Mouse (Mus musculus): ENCODE results near the gene Mdm4.

The Mdm4 gene

DNA sequence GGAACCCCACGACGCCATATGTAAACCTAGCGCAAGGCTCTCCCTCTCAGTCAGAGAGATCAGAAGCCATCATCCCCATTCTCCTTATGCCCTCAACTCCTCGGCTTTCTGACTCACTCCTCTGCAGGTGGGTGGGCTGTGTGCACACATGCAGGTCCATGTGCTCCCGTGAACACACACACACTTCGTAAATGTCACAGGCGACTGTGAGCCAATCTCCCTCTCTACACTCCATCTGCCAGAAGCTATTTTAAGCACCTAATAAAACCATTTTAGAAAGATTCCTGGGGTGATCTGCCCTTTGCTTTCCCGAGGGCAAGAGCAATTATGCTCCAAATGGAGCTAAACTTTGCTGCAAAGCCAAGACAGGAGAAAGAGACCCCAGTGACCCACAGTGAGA lies 84.5 kb downstream of the Mdm4 start:
- no peak for DNase-seq (ENCODE audit: low read depth, low spot score)

DNA sequence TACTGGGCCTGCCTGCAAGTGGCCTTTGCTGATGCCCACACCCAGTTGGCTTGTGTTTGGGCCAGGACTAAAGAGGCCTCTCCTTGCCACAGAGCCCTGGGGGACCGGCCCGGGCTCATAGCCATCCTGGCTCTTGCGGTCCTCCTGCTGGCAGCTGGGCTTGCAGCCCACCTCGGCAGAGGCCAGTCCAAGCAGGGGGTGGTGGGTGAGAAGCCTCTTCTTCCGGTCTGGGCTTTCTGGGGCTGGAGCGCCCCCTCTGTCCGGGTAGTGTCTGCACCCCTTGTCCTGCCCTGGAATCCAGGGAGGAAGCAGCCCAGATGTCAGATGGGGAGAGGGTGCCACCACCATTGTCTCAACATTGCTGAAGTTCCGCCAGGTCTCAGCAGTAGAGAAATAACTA lies 91.4 kb downstream of the Mdm4 start:
- no peak for DNase-seq (ENCODE audit: low read depth, low spot score)

GRCm38 (mm10) chr1:132937296-132938030 lies 92.9 kb downstream of the Mdm4 start:
- no peak for DNase-seq (ENCODE audit: low read depth, low spot score)

- no peak for DNase-seq (ENCODE audit: low read depth, low spot score)
These were observed 95.5 kb downstream of the Mdm4 start for GRCm38 (mm10) chr1:132934856-132935255.

DNA sequence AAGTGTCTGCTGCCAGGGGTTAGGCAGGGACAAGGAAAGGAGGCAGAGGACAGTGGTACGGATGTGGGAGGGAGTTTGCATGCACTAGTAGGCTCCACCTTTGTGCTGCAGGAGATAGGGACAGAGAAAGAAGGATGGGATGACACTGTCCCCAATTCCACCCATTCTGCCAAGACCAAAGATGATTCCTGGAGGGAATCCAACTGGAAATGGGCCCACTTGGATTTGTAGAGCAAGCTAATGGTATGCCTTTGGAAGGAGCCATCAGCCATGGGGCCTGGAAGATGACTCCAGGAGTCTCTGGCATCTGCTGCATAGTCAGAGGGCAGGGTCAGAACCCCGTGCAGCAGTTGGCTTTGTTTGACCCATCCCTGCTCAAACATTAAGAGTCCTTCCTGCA lies 97.9 kb downstream of the Mdm4 start:
- no peak for DNase-seq (ENCODE audit: low read depth, low spot score)

DNA sequence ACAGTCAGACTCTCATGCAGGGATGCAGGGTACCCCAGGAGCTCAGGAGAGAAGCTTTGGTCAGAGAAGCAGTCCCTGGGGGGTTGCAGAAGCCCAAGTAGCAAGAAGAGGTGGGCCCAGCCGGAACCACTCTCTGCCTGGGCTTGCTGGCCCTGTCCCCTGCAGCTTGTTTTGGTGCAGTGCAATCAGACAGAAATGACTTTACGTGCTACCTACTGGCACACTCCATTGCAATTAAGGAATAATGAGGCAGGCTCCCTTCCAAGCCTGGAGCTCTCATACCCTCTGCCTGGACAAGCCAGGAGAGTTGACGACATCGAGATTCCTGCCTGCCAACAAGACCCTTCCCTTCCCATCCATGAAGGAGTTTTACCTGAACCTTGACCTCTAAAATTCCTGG lies 100.1 kb downstream of the Mdm4 start:
- DNase-seq (ENCODE audit: low read depth, low spot score) = no peak

- no peak for DNase-seq (ENCODE audit: low read depth, low spot score)
These were observed 101.5 kb downstream of the Mdm4 start for GRCm38 (mm10) chr1:132928907-132929250.

GRCm38 (mm10) chr1:132928032-132928906 lies 102.1 kb downstream of the Mdm4 start:
- no peak for DNase-seq (ENCODE audit: low read depth, low spot score)

- no peak for DNase-seq (ENCODE audit: low read depth, low spot score)
These were observed 105.1 kb downstream of the Mdm4 start for GRCm38 (mm10) chr1:132925270-132925669.

- DNase-seq (ENCODE audit: low read depth, low spot score) = no peak
These were observed 108.1 kb downstream of the Mdm4 start for GRCm38 (mm10) chr1:132922257-132922656.

GRCm38 (mm10) chr1:132921071-132921470 lies 109.3 kb downstream of the Mdm4 start:
- no peak for DNase-seq (ENCODE audit: low read depth, low spot score)

DNA sequence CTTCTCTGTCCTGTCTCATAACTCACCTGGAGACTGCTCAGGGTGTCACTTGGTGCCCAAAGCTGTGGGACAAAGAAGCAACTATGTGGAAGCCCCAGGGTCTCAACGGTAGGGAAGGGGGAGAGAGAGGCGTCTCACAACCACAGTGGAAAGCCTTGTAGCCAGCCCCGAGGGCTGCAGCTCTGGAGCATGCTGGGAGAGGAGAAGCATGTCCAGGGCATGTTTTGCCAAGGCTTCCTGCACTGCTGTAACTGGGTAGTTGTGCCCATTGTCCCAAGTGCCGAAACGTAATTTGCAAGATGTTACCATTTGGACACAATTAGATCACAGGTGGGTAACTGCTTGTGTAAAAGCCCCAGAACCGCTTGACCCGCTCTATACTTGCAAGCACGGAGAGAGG lies 111.1 kb downstream of the Mdm4 start:
- no peak for DNase-seq (ENCODE audit: low read depth, low spot score)

DNA sequence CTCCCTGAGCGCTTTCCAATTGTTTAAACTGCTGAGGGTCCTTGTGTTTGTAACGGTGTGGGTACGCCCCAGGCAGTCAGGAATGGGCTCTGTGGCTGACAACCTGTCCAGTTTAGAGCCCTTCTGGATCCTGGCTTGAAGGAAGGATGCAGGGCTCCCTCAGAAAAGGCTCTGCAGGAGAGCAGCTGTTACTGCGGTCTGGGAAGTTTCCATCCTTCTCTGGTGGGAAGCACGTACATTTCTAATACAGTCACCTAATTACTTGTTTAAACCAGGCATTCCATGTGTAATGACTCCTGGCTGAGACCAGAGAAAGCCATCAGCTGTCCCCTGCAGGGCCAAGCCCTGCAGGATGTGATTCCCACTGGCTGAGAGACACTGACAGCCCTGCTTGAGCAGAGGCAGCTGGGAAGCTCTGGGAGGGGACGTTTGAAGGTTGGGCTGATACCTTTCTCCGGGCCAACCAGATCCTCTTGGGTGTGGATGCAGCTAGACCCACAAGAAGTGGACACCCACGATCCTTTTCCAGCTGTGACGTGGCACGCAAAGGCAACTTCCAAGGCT lies 112.2 kb downstream of the Mdm4 start:
- DNase-seq (ENCODE audit: low read depth, low spot score) = no peak

- DNase-seq (ENCODE audit: low read depth, low spot score) = no peak
These were observed 112.8 kb downstream of the Mdm4 start for GRCm38 (mm10) chr1:132917554-132917953.

DNA sequence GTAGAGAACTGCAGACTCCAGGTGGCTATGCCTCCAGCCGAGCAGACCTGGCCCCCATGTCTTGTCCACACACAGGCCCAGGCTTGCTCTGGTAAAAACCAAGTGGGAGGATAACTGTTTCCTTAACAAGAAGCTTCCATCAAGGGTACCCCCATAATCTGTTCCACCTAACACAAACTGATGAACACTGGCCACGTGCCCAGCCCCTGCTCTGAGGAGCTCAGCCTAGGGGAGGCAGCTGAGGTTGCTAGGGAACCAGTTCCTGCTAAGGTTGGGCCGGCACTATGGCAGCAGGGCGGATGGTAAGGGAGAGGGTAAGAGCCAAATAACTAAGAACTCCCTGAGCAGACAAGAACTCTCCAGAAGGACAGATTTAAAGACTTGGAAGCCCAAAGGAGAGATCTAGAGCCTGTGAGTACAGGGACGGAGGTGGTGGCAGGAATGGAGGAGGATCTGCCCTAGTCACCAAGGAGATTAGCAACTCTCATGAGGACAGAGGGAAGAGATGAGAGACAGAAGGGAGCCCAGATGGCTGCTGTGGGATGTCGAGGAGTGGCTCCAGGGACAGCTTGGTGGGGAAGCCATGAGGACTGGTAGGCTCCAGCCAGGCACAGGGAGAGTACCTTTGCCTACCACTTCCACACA lies 114.4 kb downstream of the Mdm4 start:
- no peak for DNase-seq (ENCODE audit: low read depth, low spot score)

DNA sequence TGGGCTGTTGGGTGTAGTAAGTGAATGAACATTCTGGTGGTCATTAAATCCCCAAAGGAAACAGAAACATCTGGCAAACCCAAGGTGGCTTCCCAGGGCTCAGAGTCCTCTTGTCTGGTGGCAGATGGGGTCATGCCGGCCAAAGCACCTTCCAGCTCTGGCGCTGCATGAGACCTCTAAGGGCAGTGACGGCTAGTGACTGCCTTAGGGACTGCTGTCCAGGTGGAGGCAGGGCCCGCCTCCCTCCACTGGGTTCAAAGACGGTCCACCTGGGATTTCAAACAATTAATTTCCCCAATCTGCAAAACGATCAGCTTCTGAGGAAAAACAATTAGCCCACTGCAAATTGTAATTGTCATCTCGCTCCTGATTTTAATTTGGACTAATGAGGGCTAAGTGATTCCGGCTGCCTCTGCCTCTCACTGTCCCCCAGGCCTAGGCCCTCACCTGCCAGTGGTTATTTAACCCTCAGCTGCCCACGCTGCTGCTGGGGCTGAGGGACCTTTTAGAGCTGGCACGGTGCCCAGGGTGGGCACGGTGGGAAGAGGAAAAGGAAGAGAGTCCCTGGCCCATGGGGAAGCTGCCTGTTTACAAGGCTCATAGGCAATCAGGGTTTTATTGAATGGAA lies 119.8 kb downstream of the Mdm4 start:
- no peak for DNase-seq (ENCODE audit: low read depth, low spot score)

- no peak for DNase-seq (ENCODE audit: low read depth, low spot score)
These were observed 120.4 kb downstream of the Mdm4 start for GRCm38 (mm10) chr1:132909951-132910350.

Data from c-Kit-negative CD71-positive TER-119-positive erythroid progenitor cells, embryonic 14.5 days (primary cell).